Mouse (Mus musculus) midbrain, embryonic 15.5 days (tissue): ENCODE measurements around the gene Kdm6a. TPM values are rescaled to one million over a fixed set of nuclear protein-coding genes. Genes with fewer than 3 reads are reported as not detected.

Experiments
- ATAC-seq: fragments of 200-750 bp; cut with Nextera tagmentation; replicated peaks from 2 replicates; pipeline ENCODE4 v1.8.0; 2017; ENCODE audit warnings: moderate TSS enrichment
- H3K27ac ChIP-seq: fragments of 300-500 bp; sonication (generic); 2 replicates; pipeline ENCODE4 v1.5.1; 2015; ENCODE audit warnings: mild to moderate bottlenecking, inconsistent platforms
- H3K27me3 ChIP-seq: fragments of 300-500 bp; sonication (generic); replicated peaks from 2 replicates; pipeline ENCODE4 v1.6.1; 2015; ENCODE audit warnings: inconsistent platforms
- H3K36me3 ChIP-seq: fragments of 300-500 bp; sonication (generic); replicated peaks from 2 replicates; pipeline ENCODE4 v1.6.1; 2015; ENCODE audit warnings: inconsistent platforms
- H3K4me1 ChIP-seq: fragments of 300-500 bp; sonication (generic); 2 replicates; pipeline ENCODE4 v1.6.1; 2015; ENCODE audit warnings: inconsistent platforms
- H3K4me2 ChIP-seq: fragments of 300-500 bp; sonication (generic); 2 replicates; pipeline ENCODE4 v1.6.1; 2015; ENCODE audit warnings: inconsistent platforms, mild to moderate bottlenecking, moderate library complexity
- H3K4me3 ChIP-seq: fragments of 300-500 bp; sonication (generic); 2 replicates; pipeline ENCODE4 v1.5.1; 2015; ENCODE audit warnings: mild to moderate bottlenecking, inconsistent platforms
- H3K9ac ChIP-seq: fragments of 300-500 bp; sonication (generic); 2 replicates; pipeline ENCODE4 v1.6.1; 2015; ENCODE audit warnings: mild to moderate bottlenecking, inconsistent platforms
- H3K9me3 ChIP-seq: fragments of 300-500 bp; sonication (generic); 2 replicates; pipeline ENCODE4 v1.6.1; 2016; ENCODE audit warnings: inconsistent platforms
- WGBS: fragments of 180-500 bp; shearing (Covaris S2); methylation state at CpG from one replicate; pipeline ENCODE4 v1.1.7; 2015; ENCODE audit warnings: mixed read lengths; 5-methylcytosine and 5-hydroxymethylcytosine counted together
- polyA plus RNA-seq: library from polyadenylated mRNA; unstranded; fragments of >200 nt; fragmentation: Nextera tagmentation; extraction: Ambion mirVana; gene quantifications from 2 replicates; pipeline ENCODE4 v1.2.1, GENCODE M21; 2015

The Kdm6a gene
- polyA plus RNA-seq, 1 experiment from 2014 or later = 20.4 TPM

DNA sequence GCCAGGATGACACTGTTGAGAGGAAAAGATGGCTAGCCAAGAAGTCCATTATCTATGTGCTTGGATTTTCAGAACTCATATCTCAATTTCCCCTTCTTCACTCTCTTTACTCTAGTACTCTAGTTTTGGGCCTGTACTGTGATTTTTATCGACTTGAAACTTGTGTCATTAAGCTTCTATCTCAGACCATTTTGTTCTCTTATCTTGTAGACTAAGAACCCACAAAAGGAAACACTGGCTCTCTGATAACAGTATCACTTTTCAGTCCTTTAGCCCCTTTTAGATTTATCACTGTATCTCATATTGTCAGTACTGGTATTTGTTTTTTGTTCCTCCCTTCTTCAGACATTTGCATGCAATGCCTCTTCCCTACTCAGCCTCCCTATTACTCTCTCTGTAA, 17.1 kb downstream of the Kdm6a start:
- 90% methylated on average over 1 of the region's 1 CpGs for WGBS
- Histone ChIP-seq H3K9me3 (no peaks in the 10 kb centered on the region), H3K27me3 (no peaks in the 10 kb centered on the region), H3K4me3 (no peak overlapping the region), H3K27ac (no peak overlapping the region), H3K4me1 (no peaks in the 10 kb centered on the region), H3K9ac (no peak overlapping the region), H3K36me3 (no peaks in the 10 kb centered on the region), H3K4me2 (no peak overlapping the region)
- ATAC-seq = no peak

- Histone ChIP-seq H3K4me2 (no peak overlapping the region), H3K36me3 (no peaks in the 10 kb centered on the region), H3K27ac (no peak overlapping the region), H3K4me3 (no peak overlapping the region), H3K9me3 (no peaks in the 10 kb centered on the region), H3K27me3 (no peaks in the 10 kb centered on the region), H3K9ac (no peak overlapping the region), H3K4me1 (no peaks in the 10 kb centered on the region)
- ATAC-seq = no peak
These were observed 24.8 kb downstream of the Kdm6a start for GRCm38 (mm10) chrX:18187203-18187602.

- Histone ChIP-seq H3K27me3 (no peaks in the 10 kb centered on the region), H3K27ac (no peak overlapping the region), H3K4me3 (no peak overlapping the region), H3K9me3 (no peaks in the 10 kb centered on the region), H3K9ac (no peak overlapping the region), H3K4me2 (no peak overlapping the region), H3K36me3 (no peaks in the 10 kb centered on the region), H3K4me1 (no peaks in the 10 kb centered on the region)
- no peak for ATAC-seq
- 95% methylated on average over 2 of the region's 2 CpGs for WGBS
These were observed 25.9 kb downstream of the Kdm6a start for GRCm38 (mm10) chrX:18188293-18188692.

DNA sequence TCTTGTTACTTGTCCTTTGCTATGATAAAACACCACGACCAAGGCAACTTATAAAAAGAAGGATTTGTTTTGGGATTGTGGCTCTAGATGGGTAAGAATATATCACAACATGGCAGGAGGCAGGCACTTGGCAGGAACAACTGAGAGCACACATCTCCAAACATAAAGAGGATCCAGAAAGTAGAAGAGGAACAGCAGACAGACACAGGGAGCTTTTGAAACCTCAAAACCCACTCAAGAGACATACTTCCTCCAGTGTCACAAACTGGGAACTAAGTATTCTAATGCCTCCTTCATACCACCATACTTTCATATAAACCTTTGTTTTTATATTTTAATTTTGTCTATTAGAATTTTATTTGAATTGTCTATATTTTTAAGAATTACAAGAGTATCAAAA, 77.2 kb downstream of the Kdm6a start:
- no peak overlapping the region for H3K4me3 ChIP-seq
- no peaks in the 10 kb centered on the region for H3K36me3 ChIP-seq
- no peaks in the 10 kb centered on the region for H3K9me3 ChIP-seq
- no peak for ATAC-seq
- no peaks in the 10 kb centered on the region for H3K4me1 ChIP-seq
- no peak overlapping the region for H3K9ac ChIP-seq
- no peak overlapping the region for H3K27ac ChIP-seq
- H3K4me2 ChIP-seq = no peak overlapping the region
- WGBS = 97% methylated on average over 1 of the region's 1 CpGs
- no peaks in the 10 kb centered on the region for H3K27me3 ChIP-seq

DNA sequence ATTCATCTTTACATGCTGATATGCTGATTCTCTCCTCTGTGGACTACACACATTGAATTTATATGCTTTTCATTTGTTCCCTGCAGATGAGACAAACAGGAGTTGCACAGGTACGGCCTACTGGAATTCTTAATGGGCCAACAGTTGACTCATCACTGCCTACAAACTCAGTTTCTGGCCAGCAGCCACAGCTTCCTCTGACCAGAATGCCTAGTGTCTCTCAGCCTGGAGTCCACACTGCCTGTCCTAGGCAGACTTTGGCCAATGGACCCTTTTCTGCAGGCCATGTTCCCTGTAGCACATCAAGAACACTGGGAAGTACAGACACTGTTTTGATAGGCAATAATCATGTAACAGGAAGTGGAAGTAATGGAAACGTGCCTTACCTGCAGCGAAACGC, 88.2 kb downstream of the Kdm6a start:
- Histone ChIP-seq H3K4me3 (no peak overlapping the region), H3K9me3 (no peaks in the 10 kb centered on the region), H3K27me3 (no peaks in the 10 kb centered on the region), H3K4me1 (no peaks in the 10 kb centered on the region), H3K9ac (no peak overlapping the region), H3K4me2 (no peak overlapping the region), H3K36me3 (peaks cover 8% of the 10 kb centered on the region; the same call in 1 of the 2 replicates), H3K27ac (no peak overlapping the region)
- 94% methylated on average over 4 of the region's 4 CpGs for WGBS
- no peak for ATAC-seq

DNA sequence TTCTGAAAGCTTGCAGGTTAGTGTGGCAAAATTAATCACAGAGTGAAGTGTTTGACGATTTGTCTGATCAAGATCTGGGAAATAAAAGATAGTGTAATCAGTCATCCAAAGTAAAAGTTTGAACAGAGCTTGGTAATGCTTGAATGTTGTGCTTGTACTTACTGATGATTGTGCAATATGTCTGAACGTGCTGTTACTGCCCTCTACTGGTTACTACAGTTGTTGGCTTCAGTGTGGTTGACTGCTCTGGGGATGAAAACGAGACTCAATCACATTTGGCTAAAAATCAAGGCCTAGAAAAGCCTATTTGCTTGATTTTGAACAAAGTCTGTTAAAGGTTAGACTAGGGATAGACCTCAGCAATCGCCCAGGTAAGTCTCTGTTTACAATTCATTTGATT, 92.4 kb downstream of the Kdm6a start:
- no peak overlapping the region for H3K4me2 ChIP-seq
- H3K27me3 ChIP-seq = no peaks in the 10 kb centered on the region
- no peaks in the 10 kb centered on the region for H3K4me1 ChIP-seq
- H3K4me3 ChIP-seq = no peak overlapping the region
- no peak overlapping the region for H3K27ac ChIP-seq
- 49% methylated on average over 4 of the region's 4 CpGs for WGBS
- H3K36me3 ChIP-seq = peaks cover 8% of the 10 kb centered on the region; the same call in 1 of the 2 replicates
- no peaks in the 10 kb centered on the region for H3K9me3 ChIP-seq
- no peak overlapping the region for H3K9ac ChIP-seq
- peak; percentile 87 for ATAC-seq

DNA sequence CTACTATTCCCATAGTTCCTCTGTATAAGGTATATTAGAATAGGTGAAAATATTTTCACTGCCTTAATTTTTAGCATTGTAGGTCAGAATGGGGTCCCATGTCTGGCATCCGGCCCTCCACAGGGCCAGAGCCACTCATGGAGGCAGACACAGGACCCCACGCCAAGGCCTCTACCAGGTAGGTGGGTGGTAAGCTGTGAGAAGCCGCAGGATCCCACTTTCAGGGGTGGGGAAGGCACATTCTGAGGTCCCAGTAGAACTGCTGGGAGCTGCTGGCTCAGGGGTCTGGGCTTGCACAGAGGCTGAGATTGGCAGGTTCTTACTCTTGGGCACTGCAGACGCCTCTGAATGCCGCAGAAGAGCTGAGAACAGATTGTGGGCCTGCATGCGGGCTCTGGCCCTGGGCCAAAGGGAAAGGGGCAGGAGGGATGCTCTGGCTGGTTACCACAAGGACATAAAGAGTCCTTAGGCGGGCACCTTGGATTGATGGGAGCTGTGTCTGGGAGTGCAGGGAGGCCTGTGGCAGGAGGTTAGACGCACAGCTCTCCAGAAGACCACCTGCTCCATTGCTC, 95.9 kb downstream of the Kdm6a start:
- Histone ChIP-seq H3K4me3 (no peak overlapping the region), H3K4me1 (no peaks in the 10 kb centered on the region), H3K27ac (no peak overlapping the region), H3K36me3 (0 out of 2 replicates have a peak, but pooled peaks cover 3% of the 10 kb centered on the region), H3K27me3 (no peaks in the 10 kb centered on the region), H3K9ac (no peak overlapping the region), H3K4me2 (no peak overlapping the region), H3K9me3 (no peaks in the 10 kb centered on the region)
- WGBS = 85% methylated on average over 8 of the region's 8 CpGs
- ATAC-seq = no peak

DNA sequence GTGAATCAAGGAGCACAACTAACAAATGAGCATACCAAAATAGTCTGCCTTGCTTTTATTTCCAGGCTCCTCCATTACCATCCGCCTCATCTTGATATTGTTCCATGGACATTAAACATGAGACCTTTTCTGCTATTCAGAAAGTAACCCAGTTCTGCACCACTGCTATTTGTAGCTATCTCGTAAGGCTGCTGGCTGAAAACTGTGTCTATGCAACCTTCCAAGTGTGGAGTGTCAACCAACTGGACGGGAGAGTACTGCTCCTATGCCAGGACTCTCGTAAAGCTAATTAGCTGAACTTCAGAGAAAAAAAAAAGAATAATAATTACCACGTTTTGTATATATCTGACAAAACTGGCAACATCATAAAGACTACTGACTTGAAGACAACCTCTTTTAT, 116.2 kb downstream of the Kdm6a start:
- Histone ChIP-seq H3K9me3 (no peaks in the 10 kb centered on the region), H3K4me1 (no peaks in the 10 kb centered on the region), H3K27ac (no peak overlapping the region), H3K4me3 (no peak overlapping the region), H3K9ac (no peak overlapping the region), H3K4me2 (no peak overlapping the region), H3K36me3 (no peaks in the 10 kb centered on the region), H3K27me3 (no peaks in the 10 kb centered on the region)
- ATAC-seq = no peak
- 90% methylated on average over 5 of the region's 5 CpGs for WGBS

GRCm38 (mm10) chrX:18280134-18280533, 117.8 kb downstream of the Kdm6a start:
- no peak overlapping the region for H3K4me2 ChIP-seq
- no peak overlapping the region for H3K27ac ChIP-seq
- H3K9me3 ChIP-seq = no peaks in the 10 kb centered on the region
- H3K27me3 ChIP-seq = no peaks in the 10 kb centered on the region
- ATAC-seq = no peak
- no peaks in the 10 kb centered on the region for H3K36me3 ChIP-seq
- no peaks in the 10 kb centered on the region for H3K4me1 ChIP-seq
- H3K9ac ChIP-seq = no peak overlapping the region
- no peak overlapping the region for H3K4me3 ChIP-seq

Other genes with a start within 250 kb of the Kdm6a start
- not detected in 2 replicates for gene Dusp21, start 16.7 kb upstream of the Kdm6a start, polyA plus RNA-seq